Mouse (Mus musculus) cerebellum, adult 11-12 months (tissue): ENCODE results near the gene Cox10.

ENCODE experiments used
- DNase-seq: peaks from one replicate; pipeline ENCODE4 v3.0.0; 2022

The Cox10 gene

DNA sequence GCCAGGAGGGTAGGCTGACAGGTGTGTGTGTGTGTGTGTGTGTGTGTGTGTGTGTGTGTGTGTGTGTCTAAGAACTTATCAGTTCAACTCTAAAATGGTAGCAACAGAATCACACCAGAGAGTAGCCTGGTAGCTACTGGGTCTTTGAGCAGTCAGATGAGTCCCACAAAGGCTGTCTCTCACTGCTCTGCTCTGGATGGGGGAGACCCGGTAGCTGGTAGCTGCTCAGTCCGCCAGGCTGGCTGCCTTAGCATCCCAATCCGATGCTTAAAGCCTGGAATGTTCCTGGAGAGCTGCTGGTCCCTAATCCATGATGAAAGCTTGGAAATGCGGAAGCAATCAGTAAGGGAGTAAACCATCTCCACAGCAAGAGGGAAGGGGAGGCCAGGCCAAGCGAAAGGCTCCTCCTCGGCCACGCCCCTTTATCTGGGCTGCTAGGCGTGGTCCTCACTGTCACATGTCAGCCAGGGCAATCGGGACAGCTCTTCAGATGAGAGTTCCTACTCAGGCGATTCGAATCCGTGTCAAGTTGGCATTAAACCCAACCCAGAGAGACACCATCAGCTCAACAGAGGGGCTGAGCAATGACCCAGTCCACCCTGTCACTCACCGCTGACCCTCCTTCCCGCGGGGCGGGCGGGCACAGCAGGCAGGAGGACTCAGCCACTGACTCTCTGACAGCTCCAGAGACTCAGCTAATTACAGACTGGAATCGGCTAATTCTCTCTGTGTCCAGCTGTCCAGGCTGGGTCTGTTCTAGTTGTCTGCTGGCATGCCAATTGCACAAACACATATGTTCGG is 127.2 kb downstream of the Cox10 start:
- no peak for DNase-seq

- no peak for DNase-seq
Observed at GRCm38 (mm10) chr11:63948371-63948770, 130.9 kb downstream of the Cox10 start.

DNA sequence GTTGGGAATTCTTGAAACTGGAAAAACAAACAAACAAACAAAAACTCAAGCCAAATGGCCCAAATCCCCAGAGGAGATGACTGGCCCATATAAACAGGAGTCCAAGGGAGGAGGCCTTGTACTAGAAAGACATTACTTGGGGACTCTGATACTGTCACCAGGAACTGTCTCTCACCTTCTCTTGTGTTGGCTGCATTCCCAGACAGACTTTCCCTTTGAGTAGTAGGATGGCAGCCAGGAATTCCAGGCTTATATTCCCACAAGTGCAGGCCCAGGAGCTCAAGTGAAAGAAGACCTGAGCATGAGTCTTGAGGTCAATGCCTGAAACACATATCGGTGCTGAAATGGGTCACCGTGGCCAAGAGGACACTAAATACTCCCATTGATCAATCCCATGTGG is 132.2 kb downstream of the Cox10 start:
- no peak for DNase-seq

- DNase-seq, result no peak
Observed at GRCm38 (mm10) chr11:63943947-63944346, 135.3 kb downstream of the Cox10 start.

DNA sequence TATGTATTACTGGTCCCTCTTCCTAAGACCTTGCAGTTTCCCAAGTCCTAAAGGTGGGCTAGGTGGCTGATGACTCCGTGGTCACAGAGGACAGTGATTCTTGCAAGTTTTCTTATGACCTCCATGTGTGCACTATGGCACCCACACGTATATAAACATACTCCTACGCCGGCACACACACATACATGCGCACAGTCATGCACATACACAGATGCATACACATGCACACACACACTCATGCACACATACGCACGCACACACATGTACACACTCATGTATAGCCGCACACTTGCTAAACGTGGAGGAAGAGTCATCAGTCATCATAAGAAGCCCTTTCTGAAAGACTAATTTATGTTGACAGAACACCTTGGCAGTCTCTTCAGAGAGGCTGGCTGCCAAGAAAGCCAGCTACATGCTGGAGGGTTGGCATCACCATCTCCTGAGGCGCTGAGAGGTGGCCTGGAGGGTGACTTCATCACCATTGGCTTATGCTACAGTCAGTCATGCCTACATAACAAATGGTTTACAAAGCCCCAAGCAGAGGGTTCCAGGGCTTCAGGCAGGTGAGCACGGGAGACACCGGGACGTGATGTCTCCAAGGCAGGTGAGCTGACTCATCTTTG is 135.9 kb downstream of the Cox10 start:
- DNase-seq, result peak; percentile 37

GRCm38 (mm10) chr11:63942177-63942576 is 137.1 kb downstream of the Cox10 start:
- no peak for DNase-seq

DNA sequence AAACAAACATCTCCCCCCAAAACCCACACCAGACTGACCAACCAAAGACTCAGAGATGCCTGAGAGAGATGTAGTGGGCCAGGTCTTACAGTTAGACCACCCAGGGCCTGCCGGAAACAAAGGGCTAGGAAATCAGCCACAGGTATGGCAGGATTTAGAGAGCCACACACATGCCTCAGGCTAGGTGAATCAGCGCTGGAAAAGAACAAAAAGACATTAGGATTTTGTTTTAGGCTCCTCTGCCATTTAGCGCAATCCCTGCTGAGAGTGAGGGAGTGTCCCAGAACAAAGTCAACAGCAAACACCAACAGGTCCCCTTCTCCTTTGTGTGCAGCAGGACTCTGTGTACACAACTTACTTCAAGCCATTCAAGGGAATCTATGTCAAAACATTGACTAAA is 142.6 kb downstream of the Cox10 start:
- no peak for DNase-seq

DNA sequence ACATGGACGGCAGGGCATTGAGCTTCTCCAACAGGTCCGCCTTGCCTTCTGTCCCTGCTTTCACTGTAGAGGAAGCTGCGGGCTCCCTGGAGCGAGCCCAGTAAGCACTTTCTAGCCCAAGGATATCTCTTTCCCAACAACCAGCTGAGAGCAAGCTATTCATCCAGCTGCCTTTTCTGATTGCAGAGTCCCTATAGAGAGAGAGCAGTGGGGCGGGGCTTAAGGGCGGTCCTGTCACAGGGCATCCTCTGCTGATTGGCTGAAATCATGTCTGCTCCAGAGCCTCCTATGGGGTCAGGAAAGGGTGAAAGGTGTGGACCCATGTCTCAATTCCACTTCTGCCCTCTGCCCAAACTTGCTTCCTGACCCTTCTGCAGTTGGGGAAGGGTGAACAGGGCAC is 152.4 kb downstream of the Cox10 start:
- no peak for DNase-seq

DNA sequence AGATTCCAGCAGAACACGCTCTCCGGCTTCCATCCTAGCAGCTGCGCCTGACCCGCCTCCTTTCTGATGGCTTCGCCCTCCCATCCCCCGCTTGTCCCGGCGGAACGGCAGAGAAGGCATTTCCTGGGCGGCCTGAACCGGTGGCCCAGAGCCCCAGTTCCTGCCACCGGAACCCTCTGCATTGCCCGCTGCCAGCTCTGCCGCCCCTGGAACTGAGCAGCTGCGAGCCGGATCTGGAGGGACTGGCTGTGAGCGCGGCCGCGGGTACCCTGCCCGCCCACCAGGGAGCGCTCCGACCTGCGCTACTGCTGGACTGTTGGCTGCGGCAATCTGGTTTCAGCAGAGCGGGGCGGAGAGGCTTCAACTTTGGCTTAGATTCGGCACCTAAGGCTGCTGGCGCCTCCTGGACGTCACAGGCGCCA is 154.1 kb downstream of the Cox10 start:
- no peak for DNase-seq

GRCm38 (mm10) chr11:63924286-63924930 is 154.9 kb downstream of the Cox10 start:
- DNase-seq, result no peak

DNA sequence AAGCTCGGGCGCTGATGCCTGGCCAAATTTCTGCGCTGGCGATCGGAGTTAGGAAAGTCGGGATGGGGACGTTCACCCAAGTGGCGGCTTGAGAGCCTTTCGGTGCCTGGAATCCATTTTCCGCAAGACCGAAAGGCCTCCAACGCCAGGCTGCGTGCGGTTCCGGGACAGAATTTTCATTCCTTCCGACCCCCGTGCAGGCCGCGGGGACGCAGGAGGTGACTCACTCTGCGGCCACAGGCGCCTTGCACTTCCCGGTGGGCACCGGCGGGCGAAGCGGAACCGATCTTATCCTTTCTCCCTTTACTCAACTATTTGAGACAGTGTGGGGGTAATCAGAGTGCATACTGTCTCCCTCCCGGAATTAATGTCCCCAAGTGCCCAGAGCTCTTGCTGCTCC is 155.9 kb downstream of the Cox10 start:
- no peak for DNase-seq

- peak; percentile 24 for DNase-seq
Observed at GRCm38 (mm10) chr11:63922091-63922621, 157.1 kb downstream of the Cox10 start, which contains the start of gene Hs3st3b1. Gene Hs3st3b1 (minus strand): TSS chr11:63922290.

DNA sequence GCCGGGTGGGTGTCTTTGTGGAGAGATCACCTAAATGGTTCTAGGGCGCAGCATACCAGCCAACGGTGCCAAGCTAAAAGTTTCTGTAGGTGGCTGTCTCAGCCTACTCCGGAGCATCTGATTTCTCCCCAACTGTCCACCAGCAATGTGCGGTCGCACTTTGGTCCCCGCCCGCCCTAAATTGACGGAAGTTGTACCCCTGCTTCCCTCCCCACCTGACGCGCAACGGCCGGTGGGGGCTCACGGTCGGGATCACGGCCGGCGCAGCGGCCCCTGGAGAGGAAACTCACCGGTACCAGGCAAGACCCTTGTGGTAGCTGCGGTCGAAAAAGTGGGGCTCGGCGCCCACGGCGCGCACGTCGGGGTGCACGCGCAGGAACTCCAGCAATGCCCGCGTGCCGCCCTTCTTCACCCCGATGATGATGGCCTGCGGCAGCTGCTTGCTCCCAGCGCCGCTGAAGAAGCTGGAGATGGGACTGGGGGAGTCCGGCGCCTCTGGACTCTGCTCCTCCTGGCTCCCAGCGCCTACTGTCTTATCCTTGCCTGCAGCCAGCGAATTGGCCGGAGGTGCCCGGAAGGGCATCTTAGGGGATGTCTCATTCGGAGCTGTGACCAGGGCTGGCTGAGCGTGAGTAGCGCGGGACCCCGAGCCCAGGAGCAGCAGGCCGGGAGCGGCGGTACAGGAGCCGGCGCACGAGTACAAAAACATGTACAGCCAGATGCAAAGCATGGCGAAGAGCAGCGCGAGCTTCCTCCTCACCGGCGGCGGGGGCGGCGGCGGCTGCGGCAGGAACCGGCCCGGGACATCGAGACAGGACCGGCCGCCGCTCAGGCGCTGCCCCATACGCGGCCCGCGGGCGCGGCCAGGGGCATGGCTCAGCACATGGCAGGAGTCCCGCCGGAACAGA is 158.0 kb downstream of the Cox10 start:
- no peak for DNase-seq

DNA sequence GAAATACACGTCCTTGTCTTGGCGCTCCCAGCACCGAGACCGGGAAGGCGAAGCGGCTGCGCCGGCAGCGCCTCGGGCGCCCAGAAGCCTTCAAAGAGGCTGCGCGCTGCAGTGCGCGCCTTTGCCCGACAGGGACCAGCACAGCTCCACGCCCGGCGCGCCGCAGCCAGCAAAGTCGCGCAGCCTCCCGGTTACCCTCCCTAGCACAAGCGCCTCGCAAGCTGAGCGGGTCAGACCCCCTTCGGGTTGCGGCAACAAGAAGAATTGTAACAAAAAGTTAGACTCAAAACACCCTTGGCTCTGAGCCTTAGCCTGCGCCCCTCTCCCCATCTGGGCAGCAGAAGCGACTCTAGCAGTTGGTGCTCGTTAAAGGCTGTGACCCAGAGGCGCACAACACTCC is 158.7 kb downstream of the Cox10 start:
- DNase-seq, result peak; percentile 15

- no peak for DNase-seq
Observed at GRCm38 (mm10) chr11:63919211-63920098, 159.8 kb downstream of the Cox10 start.

GRCm38 (mm10) chr11:63918321-63919105 is 160.8 kb downstream of the Cox10 start:
- no peak for DNase-seq

GRCm38 (mm10) chr11:63917561-63917960 is 161.7 kb downstream of the Cox10 start:
- no peak for DNase-seq

DNA sequence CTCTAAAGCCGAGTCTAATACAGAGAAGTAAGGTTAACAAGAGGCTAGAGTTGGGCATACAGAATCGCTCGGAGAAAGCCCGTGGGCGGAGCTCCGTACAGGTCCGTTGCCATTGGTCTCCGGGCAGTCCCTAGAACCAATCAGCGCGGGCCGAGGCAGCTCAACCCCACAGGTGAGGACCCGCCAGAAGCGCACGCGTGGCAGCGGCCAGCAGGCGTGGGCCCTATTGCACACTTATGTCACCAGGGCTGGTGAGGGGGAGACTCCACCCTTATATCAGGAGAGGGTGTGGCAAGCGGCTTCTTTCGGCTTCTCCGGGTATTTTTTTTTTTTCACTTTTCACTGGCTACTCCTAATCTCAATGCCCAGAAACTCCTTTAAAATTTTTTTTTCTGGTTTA is 164.9 kb downstream of the Cox10 start:
- peak; percentile 16 for DNase-seq

- DNase-seq, result no peak
Observed at GRCm38 (mm10) chr11:63913936-63914335, 165.3 kb downstream of the Cox10 start.
